Mouse (Mus musculus) left cerebral cortex, postnatal 10 days (tissue): Measurements from ENCODE around the gene Ms4a6d. TPM values are rescaled to one million over a fixed set of nuclear protein-coding genes. Genes with fewer than 3 reads are reported as not detected.
A peak's percentile ranks its signal among the peaks of the same experiment; 100 is the strongest.
"Not testable (repeated sequence)": the region's sequence is repeated elsewhere in the genome, so short reads cannot be mapped to it uniquely, and the experiment has no call there.

ENCODE experiments used
- DNase-seq, 2 experiments: peaks; one replicate each; pipeline ENCODE4 v3.0.0; 2021 to 2022; ENCODE audit warnings: low spot score in 2 of 2, mixed read lengths in 1 of 2; ENCODE audit errors: extremely low spot score in 1 of 2
- intact Hi-C: fragments of 180-260 bp; cut with DNase I; formaldehyde crosslinking; loops from one replicate; pipeline ENCODE4 v1.15.1; 2025
- total RNA-seq, 2 experiments: library from RNA; stranded (reverse); gene quantifications; 2 replicates each; pipeline ENCODE4 v1.2.3; 2021

The Ms4a6d gene
- total RNA-seq, 2 experiments from 2014 or later, result 0.91 to 1.6 TPM

DNA sequence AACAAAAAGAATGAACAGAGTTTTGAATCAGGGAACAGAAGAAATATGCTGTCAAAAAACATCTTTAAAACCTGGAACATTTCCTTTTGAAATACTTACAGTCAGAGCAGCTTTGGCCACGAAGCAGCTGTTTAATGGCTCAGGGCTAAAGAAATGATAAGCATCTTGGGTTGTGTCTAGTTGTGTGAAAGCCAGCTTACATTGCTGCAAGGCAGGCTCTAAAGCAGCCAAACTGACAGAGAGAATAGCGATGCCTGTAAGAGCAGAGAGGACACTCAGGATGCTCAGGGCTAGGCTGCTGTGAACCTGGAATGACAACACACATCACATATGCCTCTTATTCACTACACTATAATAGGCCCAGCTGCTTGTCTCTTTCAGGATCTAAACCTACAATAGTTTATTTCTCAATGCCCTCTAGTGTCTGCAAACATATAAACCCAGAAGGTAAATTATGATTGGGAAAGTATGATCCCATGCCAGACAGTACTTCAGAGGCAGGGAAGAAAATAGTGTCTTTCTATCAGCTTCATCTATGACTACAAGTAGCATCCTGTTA lies 14.7 kb downstream of the Ms4a6d start:
- intact Hi-C loops, result no loop called here
- no peak for DNase-seq

DNA sequence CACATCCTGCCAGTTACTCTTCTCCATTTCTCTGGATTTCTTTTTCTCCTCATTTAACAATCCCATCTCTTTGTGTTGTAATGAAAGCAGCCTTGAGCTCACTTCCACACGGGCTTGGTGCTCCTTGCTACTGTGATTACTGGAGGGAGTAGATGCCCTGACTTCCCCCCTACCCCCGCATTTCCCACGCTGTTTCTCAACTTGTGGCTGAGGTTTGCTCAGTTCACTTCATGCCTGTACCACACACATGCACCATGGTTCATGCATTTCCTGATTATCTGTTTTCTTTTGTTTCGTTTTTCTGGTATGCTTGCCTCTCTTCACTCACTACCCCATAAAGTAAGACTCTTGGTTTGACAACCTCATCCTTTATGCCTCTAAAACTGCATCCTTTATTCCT lies 15.4 kb downstream of the Ms4a6d start:
- intact Hi-C loops, result no loop called here
- no peak for DNase-seq

DNA sequence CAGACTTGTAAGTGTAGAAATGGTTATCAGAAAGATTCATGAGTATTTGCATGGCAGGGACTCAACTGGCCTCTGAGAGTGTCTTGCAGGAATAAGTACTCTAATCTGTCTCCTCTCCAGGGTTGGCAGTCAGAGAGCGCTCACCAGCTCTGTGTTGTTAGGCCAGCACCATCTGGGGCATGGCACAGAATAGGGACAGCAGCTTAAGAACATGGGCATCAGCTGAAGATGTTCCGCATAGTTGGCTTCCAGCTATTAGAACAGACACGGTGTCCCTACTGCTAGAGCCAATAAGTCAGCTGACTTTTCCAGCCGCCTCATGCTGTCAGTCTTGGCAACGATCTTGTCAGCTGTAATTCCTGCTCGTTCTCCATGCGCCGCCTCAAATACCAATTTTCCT lies 29.7 kb downstream of the Ms4a6d start:
- intact Hi-C loops, result no loop called here
- no peak for DNase-seq

DNA sequence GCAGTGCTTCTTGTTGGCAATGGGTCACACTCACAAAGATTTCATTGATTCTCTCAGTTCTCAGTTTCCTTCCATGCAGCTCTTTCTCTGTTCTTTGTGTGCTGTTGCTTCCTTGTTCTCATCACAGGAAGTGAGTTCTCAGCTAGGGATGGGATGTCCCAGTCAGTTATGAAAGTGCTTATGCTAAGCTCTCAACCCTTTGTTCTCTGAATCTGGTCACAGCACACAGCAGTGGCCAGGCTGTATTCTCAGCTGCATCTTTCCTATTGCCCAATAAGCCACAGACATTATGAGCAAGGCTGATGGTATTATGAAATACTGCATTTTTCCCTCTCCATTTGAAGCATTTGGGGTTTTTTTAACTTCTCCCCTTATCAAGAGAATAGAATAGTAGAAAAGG lies 45.1 kb downstream of the Ms4a6d start:
- intact Hi-C loops, result not testable (repeated sequence)

DNA sequence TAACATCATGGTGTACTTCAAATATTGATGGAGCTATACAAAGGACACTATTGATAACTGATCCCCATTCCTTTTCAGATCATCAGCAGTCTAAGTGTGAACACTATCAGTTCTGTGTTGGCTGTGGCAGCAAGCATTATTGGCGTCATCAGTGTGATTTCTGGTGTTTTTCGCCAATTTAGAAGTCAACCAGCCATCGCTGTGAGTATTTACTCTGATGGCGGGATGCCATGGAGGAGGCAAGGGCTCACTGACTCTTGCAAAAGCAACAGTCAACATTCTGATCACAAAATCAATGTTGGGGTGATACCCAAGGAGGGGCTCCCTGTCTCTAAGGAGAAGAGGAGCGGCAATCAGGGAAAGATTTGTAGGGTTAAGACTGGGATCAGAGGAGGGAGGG lies 49.9 kb downstream of the Ms4a6d start:
- no peak for DNase-seq
- intact Hi-C loops, result no loop called here

More for the DNA sequence above, 45.1 kb downstream of the Ms4a6d start:
- not testable (repeated sequence) for DNase-seq

DNA sequence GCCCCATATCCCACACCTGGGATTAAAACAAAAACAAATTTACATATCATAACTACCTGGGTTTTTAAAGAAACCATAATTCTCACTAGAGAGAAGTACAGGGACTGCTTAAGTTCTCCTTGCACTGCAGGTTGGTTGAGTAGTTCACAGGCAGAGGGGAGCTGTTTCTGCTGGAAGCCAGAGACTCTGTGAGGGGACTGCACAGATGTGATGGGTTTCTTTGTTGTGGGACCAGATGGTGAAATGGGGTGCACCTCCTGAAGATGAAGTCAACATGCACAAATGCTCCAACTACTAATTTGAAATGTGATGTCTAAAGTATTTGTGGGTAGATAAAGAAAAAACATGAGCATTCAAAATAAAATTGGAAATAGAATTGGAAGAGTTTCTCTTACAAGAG lies 56.7 kb downstream of the Ms4a6d start:
- DNase-seq, result no peak
- intact Hi-C loops, result no loop called here

DNA sequence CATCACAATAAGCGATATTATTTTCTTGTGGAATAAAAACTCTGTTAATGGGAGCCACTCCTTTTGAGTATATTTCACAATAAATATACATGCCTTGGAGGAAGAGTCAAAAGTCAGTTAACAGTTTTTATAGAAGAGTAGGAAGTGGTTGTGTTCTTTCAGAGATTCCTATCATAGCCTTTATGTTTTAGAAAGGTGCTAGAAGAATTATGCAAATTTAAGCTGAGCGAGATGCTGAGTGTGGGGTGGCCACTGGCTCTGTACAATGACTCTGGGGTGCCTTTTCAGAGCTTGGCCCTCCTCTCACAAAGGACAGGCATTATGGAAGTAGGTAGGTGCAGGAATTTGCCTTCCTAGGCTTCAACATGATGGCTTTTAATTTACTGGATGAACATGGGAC lies 60.3 kb downstream of the Ms4a6d start:
- intact Hi-C loops, DNase-seq: not testable (repeated sequence)

DNA sequence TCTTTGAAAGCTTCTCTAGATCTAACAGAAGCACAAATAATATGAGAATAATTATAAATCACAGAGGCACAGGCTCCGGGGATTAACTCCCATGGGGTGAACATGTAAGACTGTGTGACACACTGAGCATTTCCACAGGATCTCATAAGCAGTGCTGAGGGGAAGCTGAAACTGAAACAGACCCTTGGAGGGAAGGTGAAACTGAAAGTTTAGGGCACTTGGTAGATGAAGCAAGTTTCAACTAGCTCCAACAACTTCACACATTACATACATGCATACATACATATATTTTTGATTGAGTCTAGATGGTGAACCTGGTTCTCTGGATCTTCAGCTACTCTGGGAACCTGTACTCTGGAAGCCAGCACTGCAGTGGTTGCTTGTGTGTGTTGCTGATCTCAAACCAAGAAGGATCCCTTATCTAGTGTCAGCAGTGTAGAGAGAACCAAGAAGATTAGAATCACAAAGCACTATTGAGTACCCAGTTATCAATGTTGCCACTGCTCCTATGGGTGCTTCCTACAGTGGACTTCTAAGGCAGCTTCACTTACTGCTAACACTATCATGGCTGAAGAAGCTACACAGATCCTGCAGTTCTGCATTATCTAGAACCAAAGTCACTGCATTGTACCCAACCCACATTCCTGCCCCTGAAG lies 64.4 kb downstream of the Ms4a6d start:
- DNase-seq, intact Hi-C loops: not testable (repeated sequence)

DNA sequence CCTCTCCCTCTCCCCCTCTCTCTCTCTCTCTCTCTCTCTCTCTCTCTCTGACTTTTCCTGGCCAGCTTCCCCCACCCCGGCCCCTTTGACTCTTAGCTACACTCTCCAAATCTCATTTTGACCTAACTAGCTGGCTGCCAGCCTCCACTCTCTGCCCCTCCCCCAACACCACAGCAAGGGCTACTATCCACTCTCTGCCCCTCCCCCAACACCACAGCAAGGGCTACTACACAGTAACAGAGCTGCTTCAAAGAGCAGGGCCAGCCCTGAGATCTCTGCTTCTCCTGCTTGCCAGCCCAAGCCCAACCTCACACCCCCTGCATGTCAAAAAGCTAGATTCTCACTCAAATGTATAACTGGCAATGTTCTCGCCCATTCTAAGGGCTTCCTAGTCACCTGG lies 67.3 kb downstream of the Ms4a6d start:
- peak in 1 of 2 experiments; percentile 19 for DNase-seq
- intact Hi-C loops, result no loop called here

Other genes with a start within 250 kb of the Ms4a6d start
- gene Ms4a4a, start 229.3 kb downstream of the Ms4a6d start, total RNA-seq, result 1 to 10 TPM in 1 of 2 experiments, under 1 TPM in 1; 0.59 to 1.3 TPM
- not detected for gene Ms4a4c, start 200.1 kb downstream of the Ms4a6d start, total RNA-seq
- gene Ms4a4b, start 161.3 kb downstream of the Ms4a6d start, total RNA-seq, result not detected
- 1 to 10 TPM; 1.6 to 2.0 TPM for gene Ms4a6c, start 135.5 kb downstream of the Ms4a6d start, total RNA-seq
- gene Gm8369, start 118.9 kb downstream of the Ms4a6d start, total RNA-seq, result 1 to 10 TPM; 1.0 to 1.1 TPM
- gene Ms4a6b, start 88.3 kb downstream of the Ms4a6d start, total RNA-seq, result 1 to 10 TPM; 2.0 to 3.9 TPM
- not detected for gene Ms4a4d, start 68.0 kb downstream of the Ms4a6d start, total RNA-seq
- gene Ms4a2, start 18.9 kb upstream of the Ms4a6d start, total RNA-seq, result not detected
- not detected for gene Ms4a3, start 36.0 kb upstream of the Ms4a6d start, total RNA-seq
- not detected for gene Oosp2, start 55.7 kb upstream of the Ms4a6d start, total RNA-seq
- gene Oosp1, start 86.3 kb upstream of the Ms4a6d start, total RNA-seq, result under 1 TPM in 1 of 2 experiments, not detected in 1; 0.43 TPM
- not detected for gene Oosp3, start 92.2 kb upstream of the Ms4a6d start, total RNA-seq
- gene Gif, start 142.7 kb upstream of the Ms4a6d start, total RNA-seq, result not detected
- 10 to 100 TPM; 48.3 to 50.1 TPM for gene Mrpl16, start 165.5 kb upstream of the Ms4a6d start, total RNA-seq
- gene Stx3, start 214.6 kb upstream of the Ms4a6d start, total RNA-seq, result 10 to 100 TPM; 17.7 to 17.8 TPM
- gene Olfr1417, start 234.4 kb upstream of the Ms4a6d start, total RNA-seq, result not detected